Mouse (Mus musculus): ENCODE results near the gene Gipc1.
A peak's percentile ranks its signal among the peaks of the same experiment; 100 is the strongest.

Gene Gipc1

GRCm38 (mm10) chr8:83648031-83648430, 4.4 kb upstream of the Gipc1 start:
- no peak for DNase-seq (ENCODE audit: low spot score)

GRCm38 (mm10) chr8:83649699-83650098, 2.8 kb upstream of the Gipc1 start:
- DNase-seq (ENCODE audit: low spot score): no peak

GRCm38 (mm10) chr8:83652744-83653661, 526 bp downstream of the Gipc1 start:
- no peak for DNase-seq (ENCODE audit: low spot score)

- DNase-seq (ENCODE audit: low spot score): no peak
Observed at GRCm38 (mm10) chr8:83653662-83654017, 1.2 kb downstream of the Gipc1 start.

GRCm38 (mm10) chr8:83654725-83655124, 2.2 kb downstream of the Gipc1 start:
- no peak for DNase-seq (ENCODE audit: low spot score)

- DNase-seq (ENCODE audit: low spot score): no peak
Observed at GRCm38 (mm10) chr8:83656043-83656442, 3.6 kb downstream of the Gipc1 start.

- no peak for DNase-seq (ENCODE audit: low spot score)
Observed at GRCm38 (mm10) chr8:83656484-83657246, 4.2 kb downstream of the Gipc1 start.

GRCm38 (mm10) chr8:83660545-83660944, 8.1 kb downstream of the Gipc1 start:
- DNase-seq (ENCODE audit: low spot score): no peak

- DNase-seq (ENCODE audit: low spot score): no peak
Observed at GRCm38 (mm10) chr8:83660995-83661680, 8.7 kb downstream of the Gipc1 start.

GRCm38 (mm10) chr8:83662421-83662826, 9.9 kb downstream of the Gipc1 start:
- peak; percentile 81 for DNase-seq (ENCODE audit: low spot score)

GRCm38 (mm10) chr8:83664096-83664495, 11.6 kb downstream of the Gipc1 start:
- no peak for DNase-seq (ENCODE audit: low spot score)

GRCm38 (mm10) chr8:83664931-83665625, 12.6 kb downstream of the Gipc1 start:
- no peak for DNase-seq (ENCODE audit: low spot score)

- no peak for DNase-seq (ENCODE audit: low spot score)
Observed at GRCm38 (mm10) chr8:83665969-83666865, 13.7 kb downstream of the Gipc1 start, which contains the start of gene Ptger1. TSS of gene Ptger1 (plus strand) at chr8:83666678.

GRCm38 (mm10) chr8:83666866-83667234, 14.4 kb downstream of the Gipc1 start:
- DNase-seq (ENCODE audit: low spot score): no peak

- no peak for DNase-seq (ENCODE audit: low spot score)
Observed at GRCm38 (mm10) chr8:83667526-83667925, 15.0 kb downstream of the Gipc1 start.

- peak; percentile 32 for DNase-seq (ENCODE audit: low spot score)
Observed at GRCm38 (mm10) chr8:83668010-83668916, 15.8 kb downstream of the Gipc1 start.

- no peak for DNase-seq (ENCODE audit: low spot score)
Observed at GRCm38 (mm10) chr8:83669013-83669412, 16.5 kb downstream of the Gipc1 start.

- no peak for DNase-seq (ENCODE audit: low spot score)
Observed at GRCm38 (mm10) chr8:83672936-83673335, 20.5 kb downstream of the Gipc1 start.

GRCm38 (mm10) chr8:83674497-83674896, 22.0 kb downstream of the Gipc1 start:
- DNase-seq (ENCODE audit: low spot score): no peak

GRCm38 (mm10) chr8:83679866-83680265, 27.4 kb downstream of the Gipc1 start:
- DNase-seq (ENCODE audit: low spot score): no peak

Data from spleen, adult 12 weeks (tissue).